Mouse (Mus musculus) neural tube, embryonic 11.5 days (tissue): Measurements from ENCODE around the gene Atp6v0d1. TPM values are rescaled to one million over a fixed set of nuclear protein-coding genes. Genes with fewer than 3 reads are reported as not detected.
A peak's percentile ranks its signal among the peaks of the same experiment; 100 is the strongest.
"Not testable (repeated sequence)": the region's sequence is repeated elsewhere in the genome, so short reads cannot be mapped to it uniquely, and the experiment has no call there.

Experiments
- ATAC-seq: fragments of 200-750 bp; cut with Nextera tagmentation; 2 replicates; pipeline ENCODE4 v1.8.0; 2017; ENCODE audit warnings: moderate number of reproducible peaks, mild to moderate bottlenecking, moderate TSS enrichment, moderate library complexity; ENCODE audit not compliant: insufficient read depth, low FRiP score, low TSS enrichment
- DNase-seq: peaks from one replicate; pipeline ENCODE4 v3.0.0-alpha.2; 2015; ENCODE audit warnings: low spot score
- H3K27ac ChIP-seq: fragments of 300-500 bp; sonication (generic); 2 replicates; pipeline ENCODE4 v1.5.1; 2014; ENCODE audit warnings: low read depth, mild to moderate bottlenecking, low read length
- H3K27me3 ChIP-seq: fragments of 300-500 bp; sonication (generic); 2 replicates; pipeline ENCODE4 v1.6.1; 2014; ENCODE audit warnings: mild to moderate bottlenecking, low read length, mixed read lengths; ENCODE audit not compliant: control insufficient read depth, insufficient read depth
- H3K36me3 ChIP-seq: fragments of 300-500 bp; sonication (generic); 2 replicates; pipeline ENCODE4 v1.6.1; 2014; ENCODE audit warnings: mild to moderate bottlenecking, low read length, moderate library complexity, mixed read lengths; ENCODE audit not compliant: control insufficient read depth, insufficient read depth
- H3K4me1 ChIP-seq: fragments of 300-500 bp; sonication (generic); 2 replicates; pipeline ENCODE4 v1.6.1; 2014; ENCODE audit warnings: low read length, mixed read lengths; ENCODE audit not compliant: control insufficient read depth, insufficient read depth
- H3K4me2 ChIP-seq: fragments of 300-500 bp; sonication (generic); 2 replicates; pipeline ENCODE4 v1.6.1; 2014; ENCODE audit warnings: low read depth, mild to moderate bottlenecking, moderate library complexity
- H3K4me3 ChIP-seq: fragments of 300-500 bp; sonication (generic); 2 replicates; pipeline ENCODE4 v1.5.1; 2014; ENCODE audit warnings: low read depth, low read length
- H3K9ac ChIP-seq: fragments of 300-500 bp; sonication (generic); 2 replicates; pipeline ENCODE4 v1.6.1; 2014; ENCODE audit warnings: mild to moderate bottlenecking, low read length
- H3K9me3 ChIP-seq: fragments of 300-500 bp; sonication (generic); 2 replicates; pipeline ENCODE4 v1.6.1; 2016; ENCODE audit warnings: low read length; ENCODE audit not compliant: control insufficient read depth
- WGBS: fragments of 180-500 bp; shearing (Covaris S2); extraction: QIAGEN DNeasy Blood & Tissue Kit; methylation state at CpG from one replicate; pipeline ENCODE4 v1.1.7; 2014; 5-methylcytosine and 5-hydroxymethylcytosine counted together
- polyA plus RNA-seq: library from polyadenylated mRNA; unstranded; fragments of >200 nt; fragmentation: Nextera tagmentation; extraction: Ambion mirVana; gene quantifications from 2 replicates; pipeline ENCODE4 v1.2.1, GENCODE M21; 2014

The Atp6v0d1 gene
- polyA plus RNA-seq, 1 experiment from 2014 or later = 148 TPM

DNA sequence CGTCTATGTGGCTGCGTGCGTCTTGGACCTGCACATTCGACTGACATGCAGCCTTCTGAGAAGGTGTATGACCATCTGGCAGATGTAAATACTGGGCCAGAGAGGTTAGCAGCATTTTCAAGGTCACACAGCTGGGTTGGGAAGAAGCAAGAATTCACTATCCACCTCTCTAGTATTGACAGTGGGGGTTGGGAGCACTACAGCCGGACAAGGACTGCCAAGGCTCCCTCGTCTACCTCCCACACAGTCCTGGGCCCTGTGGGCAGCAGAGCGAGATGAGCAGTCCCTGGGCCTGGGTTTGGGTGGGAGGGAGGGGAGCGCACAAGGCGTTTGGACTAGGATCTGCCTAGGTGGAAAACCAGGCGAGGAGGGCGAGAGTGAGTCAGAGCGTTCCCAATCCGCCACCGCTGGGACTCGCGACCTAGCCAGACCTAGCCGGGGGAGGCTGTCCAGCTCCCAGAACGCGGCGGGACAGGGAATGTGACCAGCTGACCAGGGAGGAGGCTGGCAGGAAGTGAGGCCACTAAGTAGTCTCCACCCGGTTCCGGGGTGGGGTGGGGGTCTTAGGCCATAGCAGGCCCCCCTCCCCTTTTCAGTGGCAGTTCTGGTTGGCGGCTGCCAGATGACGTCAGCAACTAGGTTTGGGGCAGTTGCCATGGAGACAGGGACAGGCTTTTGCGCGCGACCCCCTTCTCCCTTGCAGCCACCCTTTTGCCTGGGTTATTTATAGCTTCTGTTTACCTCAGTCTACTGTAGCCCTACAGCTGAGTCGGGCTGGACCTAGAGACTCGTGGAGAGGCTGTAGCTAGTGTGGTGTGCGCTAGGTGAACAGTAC, 40.6 kb upstream of the Atp6v0d1 start:
- Histone ChIP-seq H3K27me3 (no peaks in the 10 kb centered on the region), H3K4me3 (peak overlapping the region; percentile 85), H3K4me2 (peak overlapping the region; percentile 93), H3K36me3 (no peaks in the 10 kb centered on the region), H3K9ac (peak overlapping the region; percentile 91), H3K9me3 (no peaks in the 10 kb centered on the region), H3K27ac (peak overlapping the region; percentile 89), H3K4me1 (peaks cover 21% of the 10 kb centered on the region)
- peak; percentile 76 for ATAC-seq
- 2% methylated on average over 24 of the region's 30 CpGs for WGBS
- DNase-seq = peak; percentile 87

DNA sequence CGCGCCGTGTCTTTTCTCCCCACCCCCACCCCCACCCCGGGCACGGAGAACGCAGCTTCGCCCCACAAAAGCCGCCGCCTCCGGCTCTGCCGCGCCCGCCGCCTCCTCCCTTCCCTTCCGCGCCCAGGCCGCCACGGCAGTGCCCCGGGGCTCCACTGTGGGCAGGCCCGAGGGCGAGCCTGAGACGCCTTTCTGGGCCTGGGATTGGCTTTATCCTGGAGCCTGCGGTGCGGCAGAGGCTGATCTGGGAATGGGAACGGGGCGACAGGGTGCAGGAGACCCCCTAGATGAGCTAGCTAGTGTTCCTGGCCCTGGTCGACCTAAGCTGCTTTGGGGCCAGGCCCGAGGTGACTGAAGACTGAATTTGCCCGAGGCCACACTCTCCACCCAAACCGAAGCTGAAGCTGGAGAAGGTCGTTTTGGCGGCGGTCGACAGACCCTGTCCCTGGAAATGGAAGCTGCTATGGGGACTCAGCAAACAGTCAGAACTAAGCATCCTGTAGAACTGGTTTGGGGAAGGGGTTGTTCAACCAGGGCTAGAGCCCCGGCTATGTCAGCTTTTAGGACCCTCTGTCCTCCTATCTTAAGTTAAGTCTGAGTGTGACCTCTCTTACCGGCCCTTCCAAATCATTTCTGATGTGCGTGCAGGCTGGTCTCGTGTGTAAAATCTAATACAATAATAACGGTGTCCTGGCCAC, 39.8 kb upstream of the Atp6v0d1 start:
- DNase-seq (peak; percentile 62), ATAC-seq (peak; percentile 25; the same call in 1 of the 2 replicates)
- Histone ChIP-seq H3K4me2 (peak overlapping the region; percentile 93), H3K9me3 (no peaks in the 10 kb centered on the region), H3K27ac (peak overlapping the region; percentile 89), H3K36me3 (no peaks in the 10 kb centered on the region), H3K4me1 (peaks cover 21% of the 10 kb centered on the region), H3K27me3 (no peaks in the 10 kb centered on the region), H3K4me3 (peak overlapping the region; percentile 85), H3K9ac (peak overlapping the region; percentile 91)
- 1% methylated on average over 33 of the region's 39 CpGs for WGBS

DNA sequence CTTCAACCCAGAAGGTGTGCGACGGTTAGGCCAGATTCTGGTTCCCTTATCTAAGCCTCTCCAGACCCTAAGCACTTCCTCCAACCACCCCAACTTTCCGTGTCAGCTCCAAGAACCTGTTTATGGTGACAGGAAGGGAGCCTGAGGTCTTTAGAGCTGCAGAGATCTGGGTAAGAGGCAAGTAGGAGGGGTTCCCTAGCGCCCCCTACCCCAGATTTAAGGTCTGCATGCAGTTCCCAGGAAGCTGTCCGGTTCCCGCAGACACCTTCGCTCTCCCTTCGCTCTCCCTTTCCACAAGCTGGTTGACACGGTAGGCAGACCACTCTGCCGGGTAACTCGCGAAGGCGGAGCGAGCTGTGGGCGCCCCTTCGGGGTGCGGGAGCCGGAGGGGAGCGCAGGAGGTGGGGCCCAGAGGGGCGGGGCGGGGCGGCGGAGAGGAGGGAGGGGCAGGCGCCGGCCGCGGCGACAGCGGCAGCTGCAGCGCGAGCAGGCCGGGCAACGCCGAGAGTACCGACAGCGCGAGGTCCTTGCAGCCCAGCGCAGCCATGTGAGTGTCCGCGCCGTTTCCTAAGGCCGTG, 39.0 kb upstream of the Atp6v0d1 start, which contains the start of gene Ripor1:
Gene Ripor1 (plus strand): TSS at position 452 of the 578 bp plus-strand sequence.
- no peaks in the 10 kb centered on the region for H3K27me3 ChIP-seq
- peak; percentile 67 for ATAC-seq
- no peaks in the 10 kb centered on the region for H3K9me3 ChIP-seq
- H3K36me3 ChIP-seq = no peaks in the 10 kb centered on the region
- 1% methylated on average over 17 of the region's 42 CpGs for WGBS
- H3K27ac ChIP-seq = peak within 1 kb of the TSS; percentile 89
- peaks cover 21% of the 10 kb centered on the region for H3K4me1 ChIP-seq
- H3K4me2 ChIP-seq = peak within 1 kb of the TSS; percentile 93
- peak within 1 kb of the TSS; percentile 91 for H3K9ac ChIP-seq
- peak; percentile 85 for DNase-seq
- H3K4me3 ChIP-seq = peak within 1 kb of the TSS; percentile 85

DNA sequence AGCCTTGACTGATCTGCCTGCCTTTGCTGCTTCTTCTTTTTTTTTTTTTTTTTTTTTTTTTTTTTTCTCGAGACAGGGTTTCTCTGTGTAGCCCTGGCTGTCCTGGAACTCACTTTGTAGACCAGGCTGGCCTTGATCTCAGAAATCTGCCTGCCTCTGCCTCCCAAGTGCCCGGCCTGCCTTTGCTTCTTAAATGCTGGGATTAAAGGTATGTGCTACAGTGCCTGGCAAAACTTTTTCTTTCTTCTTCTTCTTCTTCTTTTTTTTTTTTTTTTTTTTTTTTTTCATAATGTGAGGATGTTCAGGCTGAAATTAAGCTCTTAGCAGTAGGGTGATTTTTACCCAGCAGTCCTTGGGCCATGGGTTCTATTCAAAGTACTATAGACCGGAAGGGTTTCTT, 36.7 kb upstream of the Atp6v0d1 start:
- ATAC-seq, H3K36me3 ChIP-seq, H3K4me2 ChIP-seq, H3K9me3 ChIP-seq, H3K4me3 ChIP-seq, DNase-seq, H3K27me3 ChIP-seq, H3K9ac ChIP-seq, H3K27ac ChIP-seq: not testable (repeated sequence)
- H3K4me1 ChIP-seq = peaks cover 21% of the 10 kb centered on the region
- WGBS = 76% methylated on average over 3 of the region's 3 CpGs

DNA sequence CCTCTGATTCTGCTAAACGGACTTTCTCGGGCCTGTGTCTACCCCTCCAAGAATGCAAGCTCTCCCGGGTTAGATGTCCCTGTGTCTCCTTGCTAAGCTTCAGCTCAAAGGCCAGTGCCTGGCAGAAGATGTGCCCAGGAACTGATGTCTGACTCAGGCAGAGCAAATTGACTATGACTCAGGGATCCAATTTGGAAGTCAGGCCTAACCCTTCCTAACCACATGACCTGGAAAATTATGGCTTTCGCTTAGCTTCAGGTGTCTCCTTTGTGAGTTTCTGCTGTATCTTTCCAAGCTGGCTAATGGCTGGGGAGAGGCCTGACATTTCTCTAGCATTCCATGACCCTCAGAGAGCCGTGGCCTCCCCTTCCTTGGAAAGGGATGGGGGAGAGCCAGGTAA, 35.5 kb upstream of the Atp6v0d1 start:
- Histone ChIP-seq H3K27ac (no peak overlapping the region), H3K4me2 (no peak overlapping the region), H3K27me3 (no peaks in the 10 kb centered on the region), H3K36me3 (no peaks in the 10 kb centered on the region), H3K4me1 (0 out of 2 replicates have a peak, but pooled peaks cover 11% of the 10 kb centered on the region), H3K9me3 (no peaks in the 10 kb centered on the region), H3K4me3 (no peak overlapping the region), H3K9ac (no peak overlapping the region)
- WGBS = 73% methylated on average over 5 of the region's 5 CpGs
- DNase-seq = no peak
- no peak for ATAC-seq

DNA sequence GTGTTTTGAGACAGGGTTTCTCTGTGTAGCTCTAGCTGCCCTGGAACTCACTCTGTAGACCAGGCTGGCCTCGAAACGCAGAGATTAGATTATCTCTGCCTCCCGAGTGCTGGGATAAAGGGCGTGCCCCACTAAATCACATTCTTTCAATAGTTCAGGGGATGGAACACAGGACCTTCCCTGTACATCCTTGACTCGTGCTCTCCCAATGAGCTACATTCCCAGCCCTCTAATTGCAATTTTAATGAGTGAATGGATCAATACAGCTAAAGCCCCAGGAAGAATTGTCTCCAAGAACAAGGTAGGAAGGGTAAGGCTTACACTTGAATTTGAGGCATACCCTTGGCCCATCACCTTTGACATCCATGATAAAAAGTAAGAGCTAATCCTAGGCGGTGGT, 32.9 kb upstream of the Atp6v0d1 start:
- no peak for ATAC-seq
- no peaks in the 10 kb centered on the region for H3K4me1 ChIP-seq
- 81% methylated on average over 6 of the region's 6 CpGs for WGBS

DNA sequence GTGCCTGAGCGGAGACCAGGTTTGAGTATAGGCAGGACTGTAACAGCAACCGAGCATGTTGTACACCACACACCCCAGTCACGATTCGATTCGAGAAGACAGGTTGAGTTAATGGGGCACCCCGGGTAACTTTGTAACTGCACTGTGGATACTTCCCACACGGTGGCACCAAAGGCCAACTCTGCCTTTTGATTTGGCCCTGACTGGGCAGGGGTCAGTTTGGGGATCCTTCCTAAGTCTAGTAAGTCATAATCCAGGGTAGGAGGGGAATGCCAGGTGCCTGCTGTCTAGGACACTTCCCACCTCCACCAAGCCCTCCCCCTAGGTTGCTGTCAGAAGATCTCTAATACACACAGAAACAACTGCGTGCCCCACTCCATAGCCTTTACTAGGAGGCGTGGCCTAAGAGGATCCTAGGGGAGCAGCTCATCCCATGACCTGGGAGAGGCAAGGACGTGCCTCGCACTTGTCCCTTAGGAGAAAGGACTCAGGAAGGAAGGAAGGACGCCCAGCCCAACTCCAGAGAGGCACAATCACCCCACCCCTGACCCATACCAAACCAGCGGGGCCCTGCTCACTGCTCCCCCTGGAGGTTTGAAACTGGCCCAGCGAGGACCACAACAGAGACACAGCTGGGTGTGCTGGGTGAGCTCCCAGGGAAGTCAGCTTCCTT, 30.7 kb upstream of the Atp6v0d1 start:
- ATAC-seq (peak; percentile 58), DNase-seq (peak; percentile 66)
- Histone ChIP-seq H3K4me2 (peak overlapping the region; percentile 16; the same call in 1 of the 2 replicates), H3K4me3 (no peak overlapping the region), H3K4me1 (no peaks in the 10 kb centered on the region), H3K27ac (no peak overlapping the region), H3K27me3 (no peaks in the 10 kb centered on the region), H3K9me3 (no peaks in the 10 kb centered on the region), H3K9ac (no peak overlapping the region), H3K36me3 (no peaks in the 10 kb centered on the region)
- WGBS = 5% methylated on average over 14 of the region's 14 CpGs

More for the DNA sequence above, 32.9 kb upstream of the Atp6v0d1 start:
- no peak for DNase-seq
- no peak overlapping the region for H3K27ac ChIP-seq
- H3K9ac ChIP-seq = no peak overlapping the region
- no peaks in the 10 kb centered on the region for H3K27me3 ChIP-seq
- no peak overlapping the region for H3K4me2 ChIP-seq
- H3K9me3 ChIP-seq = no peaks in the 10 kb centered on the region
- no peak overlapping the region for H3K4me3 ChIP-seq
- no peaks in the 10 kb centered on the region for H3K36me3 ChIP-seq

DNA sequence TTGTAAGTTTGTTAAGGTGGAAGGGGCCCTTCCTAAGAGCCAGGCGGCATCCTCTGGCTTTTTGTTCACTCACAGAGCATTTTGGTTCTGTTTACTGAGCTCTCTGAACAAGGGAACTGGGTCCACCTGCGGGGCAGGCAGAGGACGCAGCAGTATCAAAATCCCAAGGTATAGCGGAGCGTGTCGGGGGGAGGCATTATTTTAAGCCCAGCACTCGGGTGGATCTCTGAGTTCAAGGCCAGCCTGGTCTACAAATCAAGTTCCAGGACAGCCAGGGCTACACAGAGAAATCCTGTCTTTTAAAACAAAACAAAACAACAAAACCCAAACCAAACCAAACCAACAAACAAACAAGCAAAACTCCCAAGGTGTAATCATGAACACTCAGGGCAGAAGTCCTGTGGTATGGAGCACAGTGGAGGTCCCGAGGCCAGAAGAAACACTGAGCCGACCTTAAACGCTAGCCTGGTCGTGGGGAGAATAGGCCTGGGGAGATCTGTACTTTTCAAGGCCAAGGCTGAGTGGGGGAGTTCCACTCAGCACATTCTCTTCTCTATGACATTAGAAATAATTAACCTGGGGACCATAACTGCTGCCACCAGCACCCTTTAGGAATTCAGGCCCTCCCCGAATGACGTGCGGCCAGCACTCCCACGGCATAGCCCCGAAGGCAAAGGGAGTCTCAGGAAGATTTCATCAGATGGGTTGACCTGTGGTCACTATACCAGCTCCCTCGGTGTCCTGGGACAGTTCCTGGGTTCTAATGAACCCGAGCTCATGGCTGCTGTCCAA, 28.8 kb upstream of the Atp6v0d1 start:
- Histone ChIP-seq H3K27me3 (no peaks in the 10 kb centered on the region), H3K9me3 (no peaks in the 10 kb centered on the region), H3K36me3 (no peaks in the 10 kb centered on the region), H3K27ac (no peak overlapping the region), H3K4me2 (no peak overlapping the region), H3K9ac (no peak overlapping the region), H3K4me3 (no peak overlapping the region), H3K4me1 (no peaks in the 10 kb centered on the region)
- DNase-seq (no peak), ATAC-seq (no peak)
- 78% methylated on average over 18 of the region's 18 CpGs for WGBS
